Mouse (Mus musculus) liver, adult 2 months (tissue): ENCODE results near the gene Zfp334. TPM values are rescaled to one million over a fixed set of nuclear protein-coding genes. Genes with fewer than 3 reads are reported as not detected.
A peak's percentile ranks its signal among the peaks of the same experiment; 100 is the strongest.

ENCODE experiments used
- DNase-seq: peaks from one replicate; pipeline ENCODE4 v3.0.0-alpha.2; 2011; ENCODE audit warnings: low read depth, low spot score; ENCODE audit errors: extremely low read depth
- H3K27ac ChIP-seq: fragments of 200-500 bp; replicated peaks from 2 replicates; pipeline ENCODE4 v1.5.1; 2012; ENCODE audit warnings: low read depth, mild to moderate bottlenecking, control low read depth, inconsistent platforms, low read length; ENCODE audit not compliant: insufficient read depth
- H3K27me3 ChIP-seq: fragments of 200-500 bp; 2 replicates; pipeline ENCODE4 v1.6.1; 2012; ENCODE audit warnings: mild to moderate bottlenecking, moderate library complexity, low read length, inconsistent platforms; ENCODE audit not compliant: control insufficient read depth, insufficient read depth
- H3K36me3 ChIP-seq: fragments of 200-500 bp; 2 replicates; pipeline ENCODE4 v1.6.1; 2012; ENCODE audit warnings: low read length, inconsistent platforms; ENCODE audit not compliant: control insufficient read depth, insufficient read depth
- H3K4me1 ChIP-seq: fragments of 200-500 bp; 2 replicates; pipeline ENCODE4 v1.6.1; 2011; ENCODE audit warnings: low read length; ENCODE audit not compliant: control insufficient read depth, insufficient read depth
- H3K4me3 ChIP-seq: fragments of 200-500 bp; 2 replicates; pipeline ENCODE4 v1.5.1; 2011; ENCODE audit warnings: low read depth, mild to moderate bottlenecking, control low read depth, low read length, moderate library complexity; ENCODE audit not compliant: insufficient read depth
- H3K79me2 ChIP-seq: fragments of 200-500 bp; 2 replicates; pipeline ENCODE4 v1.6.1; 2012; ENCODE audit warnings: inconsistent platforms, mild to moderate bottlenecking, low read length, moderate library complexity; ENCODE audit not compliant: control insufficient read depth, insufficient read depth
- H3K9ac ChIP-seq: fragments of 200-500 bp; 2 replicates; pipeline ENCODE4 v1.6.1; 2012; ENCODE audit warnings: low read depth, mild to moderate bottlenecking, control low read depth, inconsistent platforms, low read length
- CTCF ChIP-seq: fragments of 200-500 bp; IDR thresholded peaks from 2 replicates; pipeline ENCODE4 v1.5.1; 2011; ENCODE audit warnings: low read depth, low read length, control low read depth
- POLR2A ChIP-seq: fragments of 200-500 bp; IDR thresholded peaks from 2 replicates; pipeline ENCODE4 v1.6.1; 2011; ENCODE audit warnings: low read length, control low read depth; ENCODE audit not compliant: insufficient read depth; ENCODE audit errors: extremely low read depth
- WGBS: fragments of 180-500 bp; shearing (Covaris S2); methylation state at CpG from one replicate; pipeline ENCODE4 v1.1.7; 2018; 5-methylcytosine and 5-hydroxymethylcytosine counted together
- polyA plus RNA-seq: library from polyadenylated mRNA; depleted of rRNA; stranded (reverse); fragments of >200 nt; gene quantifications from 2 replicates; pipeline ENCODE4 v1.2.3, GENCODE M21; 2012
- total RNA-seq: library from RNA; depleted of rRNA; stranded (reverse); fragments of >200 nt; gene quantifications from 2 replicates; pipeline ENCODE4 v1.2.3, GENCODE M21; 2014

Gene Zfp334
- total and polyA plus RNA-seq, 2 experiments = 0.46 to 0.65 TPM

GRCm38 (mm10) chr2:165346180-165346579 is 41.9 kb downstream of the Zfp334 start:
- TF ChIP-seq CTCF (no peak), POLR2A (no peak)
- Histone ChIP-seq H3K36me3 (no peaks in the 10 kb centered on the region), H3K4me1 (no peaks in the 10 kb centered on the region), H3K9ac (no peak overlapping the region), H3K27ac (no peak overlapping the region), H3K4me3 (no peak overlapping the region), H3K79me2 (no peaks in the 10 kb centered on the region), H3K27me3 (no peaks in the 10 kb centered on the region)
- no peak for DNase-seq
- WGBS = 88% methylated on average over 5 of the region's 5 CpGs

GRCm38 (mm10) chr2:165337191-165337590 is 50.9 kb downstream of the Zfp334 start:
- DNase-seq = peak; percentile 49
- Histone ChIP-seq H3K9ac (no peak overlapping the region), H3K27ac (no peak overlapping the region), H3K36me3 (no peaks in the 10 kb centered on the region), H3K4me1 (no peaks in the 10 kb centered on the region), H3K79me2 (no peaks in the 10 kb centered on the region), H3K4me3 (no peak overlapping the region), H3K27me3 (no peaks in the 10 kb centered on the region)
- 43% methylated on average over 3 of the region's 3 CpGs for WGBS
- TF ChIP-seq POLR2A (no peak), CTCF (peak; percentile 77)

DNA sequence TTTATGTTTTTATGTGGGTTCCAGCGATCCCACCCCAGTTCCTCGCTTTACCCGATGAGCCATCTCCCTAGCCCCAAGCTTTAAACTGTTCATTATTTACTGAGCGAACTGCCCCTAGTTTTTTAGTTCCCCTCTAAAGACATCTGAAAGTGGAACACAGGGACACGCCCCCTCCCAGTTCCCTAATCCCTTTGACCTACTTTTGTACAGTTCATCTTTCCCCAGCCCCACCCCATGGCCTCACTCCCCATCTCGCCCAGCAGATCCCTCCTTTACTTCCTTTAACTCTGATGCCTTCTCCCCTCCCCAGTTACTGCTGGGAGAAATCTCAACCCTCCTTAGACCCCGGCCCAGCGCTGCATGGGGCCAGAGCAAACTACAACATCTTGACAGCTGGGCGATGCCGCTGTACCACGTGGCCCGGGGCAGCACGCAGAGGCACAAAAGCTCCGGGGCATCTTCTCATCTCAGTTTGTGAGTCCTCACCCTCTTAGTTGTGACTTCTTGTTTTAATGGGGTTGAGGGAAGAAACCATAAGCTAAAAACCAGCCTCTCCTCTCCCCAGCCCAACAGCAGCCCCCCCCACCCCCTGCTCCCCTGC is 55.3 kb downstream of the Zfp334 start:
- DNase-seq = peak; percentile 40
- Histone ChIP-seq H3K4me3 (no peak overlapping the region; the same call in 1 of the 2 replicates), H3K27ac (no peak overlapping the region), H3K9ac (no peak overlapping the region), H3K36me3 (no peaks in the 10 kb centered on the region), H3K27me3 (no peaks in the 10 kb centered on the region), H3K4me1 (no peaks in the 10 kb centered on the region), H3K79me2 (no peaks in the 10 kb centered on the region)
- WGBS = 66% methylated on average over 14 of the region's 14 CpGs
- no peak for TF ChIP-seq CTCF
- TF ChIP-seq POLR2A = no peak

DNA sequence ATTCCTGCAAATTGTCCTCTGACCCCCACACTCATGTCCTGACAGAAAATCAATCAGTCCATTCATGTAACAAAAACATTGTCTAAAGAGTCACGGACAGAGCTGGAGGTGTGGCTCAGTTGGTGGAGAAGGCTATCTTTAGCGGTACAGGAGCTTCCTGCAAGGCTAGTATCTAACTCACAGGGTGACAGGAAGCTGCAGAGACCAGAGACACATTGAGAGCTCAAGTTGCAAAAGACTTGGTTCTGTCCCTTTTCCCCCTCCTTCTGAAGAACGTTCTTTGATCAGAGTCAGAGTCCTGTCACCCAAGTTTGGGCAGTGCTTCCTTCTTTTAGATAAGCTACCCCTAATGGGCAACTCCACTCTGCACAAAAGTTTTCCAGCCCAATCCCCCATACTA is 58.4 kb downstream of the Zfp334 start:
- no peaks in the 10 kb centered on the region for H3K27me3 ChIP-seq
- no peak overlapping the region for H3K4me3 ChIP-seq
- peaks cover 13% of the 10 kb centered on the region; the same call in 1 of the 2 replicates for H3K79me2 ChIP-seq
- H3K36me3 ChIP-seq = no peaks in the 10 kb centered on the region
- peaks cover 10% of the 10 kb centered on the region; the same call in 1 of the 2 replicates for H3K4me1 ChIP-seq
- H3K9ac ChIP-seq = no peak overlapping the region
- WGBS = 12% methylated on average over 3 of the region's 3 CpGs
- no peak overlapping the region for H3K27ac ChIP-seq
- no peak for DNase-seq
- TF ChIP-seq POLR2A = no peak
- TF ChIP-seq CTCF = no peak

- no peaks in the 10 kb centered on the region for H3K27me3 ChIP-seq
- H3K79me2 ChIP-seq = peaks cover 22% of the 10 kb centered on the region; the same call in 1 of the 2 replicates
- H3K9ac ChIP-seq = no peak overlapping the region
- TF ChIP-seq CTCF (no peak), POLR2A (no peak)
- H3K4me1 ChIP-seq = peaks cover 10% of the 10 kb centered on the region; the same call in 1 of the 2 replicates
- no peak overlapping the region for H3K4me3 ChIP-seq
- H3K27ac ChIP-seq = no peak overlapping the region
- no peak for DNase-seq
- 77% methylated on average over 5 of the region's 5 CpGs for WGBS
- H3K36me3 ChIP-seq = no peaks in the 10 kb centered on the region
These were observed 59.3 kb downstream of the Zfp334 start for GRCm38 (mm10) chr2:165328746-165329145.

DNA sequence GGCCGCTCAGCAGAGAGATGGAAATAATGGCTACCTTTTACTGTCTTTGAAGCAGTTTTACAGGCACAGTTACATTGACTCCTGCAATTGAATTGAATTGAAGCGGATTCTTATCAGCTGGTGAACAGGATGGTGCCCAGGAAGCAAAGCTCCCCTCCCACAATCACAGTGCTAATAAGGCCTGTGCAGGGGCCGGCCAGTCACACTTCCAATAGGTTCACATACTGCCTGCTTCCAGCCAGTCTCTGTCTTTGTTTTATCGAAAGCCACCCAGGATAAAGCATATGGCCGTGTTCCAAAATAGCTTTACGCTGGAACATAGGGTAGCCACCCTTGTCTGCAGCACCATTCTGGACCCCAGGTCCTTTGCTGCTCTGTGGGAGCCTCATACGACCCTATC is 60.7 kb downstream of the Zfp334 start:
- H3K27me3 ChIP-seq = no peaks in the 10 kb centered on the region
- H3K4me3 ChIP-seq = no peak overlapping the region
- H3K36me3 ChIP-seq = no peaks in the 10 kb centered on the region
- H3K4me1 ChIP-seq = peaks cover 10% of the 10 kb centered on the region; the same call in 1 of the 2 replicates
- H3K27ac ChIP-seq = no peak overlapping the region
- 75% methylated on average over 7 of the region's 7 CpGs for WGBS
- peaks cover 25% of the 10 kb centered on the region; the same call in 1 of the 2 replicates for H3K79me2 ChIP-seq
- TF ChIP-seq CTCF = no peak
- H3K9ac ChIP-seq = no peak overlapping the region
- DNase-seq = no peak
